Mouse (Mus musculus) midbrain, embryonic 14.5 days (tissue): ENCODE results near the gene Gm47283. TPM values are rescaled to one million over a fixed set of nuclear protein-coding genes. Genes with fewer than 3 reads are reported as not detected.
"Not testable (repeated sequence)": the region's sequence is repeated elsewhere in the genome, so short reads cannot be mapped to it uniquely, and the experiment has no call there.

Source experiments
- ATAC-seq: fragments of 200-750 bp; cut with Nextera tagmentation; 2 replicates; pipeline ENCODE4 v1.8.0; 2017; ENCODE audit warnings: moderate number of reproducible peaks, moderate library complexity; ENCODE audit not compliant: low FRiP score, low TSS enrichment
- DNase-seq: peaks from one replicate; pipeline ENCODE4 v3.0.0-alpha.2; 2015
- H3K27ac ChIP-seq: fragments of 300-500 bp; sonication (generic); replicated peaks from 2 replicates; pipeline ENCODE4 v1.5.1; 2014; ENCODE audit warnings: mild to moderate bottlenecking, low read depth, low read length, moderate library complexity
- H3K27me3 ChIP-seq: fragments of 300-500 bp; sonication (generic); 2 replicates; pipeline ENCODE4 v1.6.1; 2014; ENCODE audit warnings: low read length, control low read depth, mixed read lengths; ENCODE audit not compliant: control insufficient read depth, insufficient read depth
- H3K36me3 ChIP-seq: fragments of 300-500 bp; sonication (generic); 2 replicates; pipeline ENCODE4 v1.6.1; 2014; ENCODE audit warnings: low read length, control low read depth; ENCODE audit not compliant: control insufficient read depth, insufficient read depth
- H3K4me1 ChIP-seq: fragments of 300-500 bp; sonication (generic); 2 replicates; pipeline ENCODE4 v1.6.1; 2014; ENCODE audit warnings: mild to moderate bottlenecking, antibody characterized with exemption, low read length, control low read depth; ENCODE audit not compliant: control insufficient read depth, insufficient read depth
- H3K4me2 ChIP-seq: fragments of 300-500 bp; sonication (generic); 2 replicates; pipeline ENCODE4 v1.6.1; 2014; ENCODE audit warnings: mild to moderate bottlenecking, low read length, moderate library complexity
- H3K4me3 ChIP-seq: fragments of 300-500 bp; sonication (generic); replicated peaks from 2 replicates; pipeline ENCODE4 v1.5.1; 2014; ENCODE audit warnings: low read depth, low read length
- H3K9ac ChIP-seq: fragments of 300-500 bp; sonication (generic); replicated peaks from 2 replicates; pipeline ENCODE4 v1.6.1; 2014; ENCODE audit warnings: mild to moderate bottlenecking, low read length, moderate library complexity
- H3K9me3 ChIP-seq: fragments of 300-500 bp; sonication (generic); 2 replicates; pipeline ENCODE4 v1.6.1; 2016; ENCODE audit warnings: low read length, control low read depth, mixed read lengths; ENCODE audit not compliant: control insufficient read depth
- WGBS: fragments of 180-500 bp; shearing (Covaris S2); extraction: QIAGEN DNeasy Blood & Tissue Kit; methylation state at CpG from one replicate; pipeline ENCODE4 v1.1.7; 2014; 5-methylcytosine and 5-hydroxymethylcytosine counted together
- polyA plus RNA-seq: library from polyadenylated mRNA; unstranded; fragments of >200 nt; fragmentation: Nextera tagmentation; extraction: Ambion mirVana; gene quantifications from 2 replicates; pipeline ENCODE4 v1.2.1, GENCODE M21; 2014

The Gm47283 gene
- polyA plus RNA-seq, 1 experiment from 2014 or later = not detected

- no CpG with 5 or more reads among the region's 8 CpGs for WGBS
- not testable (repeated sequence) for H3K4me1 ChIP-seq, H3K9ac ChIP-seq, H3K27ac ChIP-seq, H3K27me3 ChIP-seq, DNase-seq, H3K4me3 ChIP-seq, H3K4me2 ChIP-seq, H3K36me3 ChIP-seq, H3K9me3 ChIP-seq, ATAC-seq
Observed at GRCm38 (mm10) chrY:90839077-90839476, 54.5 kb downstream of the Gm47283 start, which contains the start of gene Gm21748. Gene Gm21748 (minus strand): TSS chrY:90839177.

Other genes starting within 250 kb of the Gm47283 start
- gene Gm21860, start 29.9 kb upstream of the Gm47283 start, polyA plus RNA-seq = not detected in 2 replicates
- gene Gm21748, start 54.4 kb downstream of the Gm47283 start, polyA plus RNA-seq = not detected in 2 replicates